Mouse (Mus musculus): ENCODE results near the gene Rbm20.

GRCm38 (mm10) chr19:53740750-53741380 is 63.8 kb downstream of the Rbm20 start:
- TF ChIP-seq CTCF (IDR thresholded peaks at IDR 0.05; ENCODE audit: insufficient read depth, low read depth, low read length) (no peak), POLR2A (IDR thresholded peaks at IDR 0.05; ENCODE audit: insufficient read depth, low read depth, low read length) (no peak)
